Mouse (Mus musculus) ES-E14 (cell line): ENCODE measurements around the gene Trim8. TPM values are rescaled to one million over a fixed set of nuclear protein-coding genes. Genes with fewer than 3 reads are reported as not detected.

Experiments
- DNase-seq: peaks from one replicate; pipeline ENCODE4 v3.0.0-alpha.2; 2013; ENCODE audit warnings: low read depth, low spot score
- H3K27ac ChIP-seq: 2 replicates; pipeline ENCODE4 v1.5.1; 2012; ENCODE audit warnings: low read depth, mild to moderate bottlenecking, low read length, moderate library complexity, mixed read lengths; ENCODE audit not compliant: poor library complexity, insufficient read depth, severe bottlenecking
- H3K36me3 ChIP-seq: 2 replicates; pipeline ENCODE4 v1.6.1; 2012; ENCODE audit warnings: mild to moderate bottlenecking, low read length, moderate library complexity, mixed read lengths; ENCODE audit not compliant: control insufficient read depth, poor library complexity, insufficient read depth, severe bottlenecking
- H3K4me1 ChIP-seq, 2 experiments: fragments of 150-350 bp in 1 of 2; sonication (generic) in 1 of 2; 2 replicates each; pipeline ENCODE4 v1.6.1; 2012; ENCODE audit warnings: low read length in 2 of 2, mild to moderate bottlenecking in 1 of 2, mixed read lengths in 1 of 2; ENCODE audit not compliant: control insufficient read depth in 2 of 2, insufficient read depth in 2 of 2, poor library complexity in 1 of 2
- H3K4me3 ChIP-seq, 2 experiments: fragments of 150-350 bp in 1 of 2; sonication (generic) in 1 of 2; 2 replicates each; pipeline ENCODE4 v1.5.1; 2012; ENCODE audit warnings: low read length in 2 of 2, low read depth in 1 of 2, mild to moderate bottlenecking in 1 of 2, mixed read lengths in 1 of 2; ENCODE audit not compliant: insufficient read depth in 1 of 2, poor library complexity in 1 of 2, severe bottlenecking in 1 of 2
- H3K9ac ChIP-seq: 2 replicates; pipeline ENCODE4 v1.6.1; 2012; ENCODE audit warnings: low read depth, mild to moderate bottlenecking, low read length, mixed read lengths; ENCODE audit not compliant: poor library complexity, insufficient read depth, severe bottlenecking
- H3K9me3 ChIP-seq: fragments of 150-350 bp; sonication (generic); 2 replicates; pipeline ENCODE4 v1.6.1; 2012; ENCODE audit warnings: low read depth, mild to moderate bottlenecking, low read length; ENCODE audit not compliant: control insufficient read depth, insufficient read depth
- CHD2 ChIP-seq: IDR thresholded peaks from 2 replicates; pipeline ENCODE4 v1.6.1; 2014; ENCODE audit warnings: mild to moderate bottlenecking, low read depth, low read length, inconsistent platforms
- HCFC1 ChIP-seq: IDR thresholded peaks from 2 replicates; pipeline ENCODE4 v1.6.1; 2012; ENCODE audit warnings: low read length, inconsistent platforms, borderline replicate concordance; ENCODE audit not compliant: insufficient read depth
- MAFK ChIP-seq: IDR thresholded peaks from 2 replicates; pipeline ENCODE4 v1.6.1; 2014; ENCODE audit warnings: mild to moderate bottlenecking, low read depth, low read length, inconsistent platforms; ENCODE audit not compliant: insufficient read depth
- ZC3H11A ChIP-seq: IDR thresholded peaks from 2 replicates; pipeline ENCODE4 v1.6.1; 2012; ENCODE audit warnings: low read depth, mild to moderate bottlenecking, inconsistent platforms, low read length, borderline replicate concordance
- ZNF384 ChIP-seq: IDR thresholded peaks from 2 replicates; pipeline ENCODE4 v1.6.1; 2012; ENCODE audit warnings: low read depth, low read length, inconsistent platforms
- in situ Hi-C, 2 experiments: fragments of 600-800 bp; cut with MboI; formaldehyde crosslinking; loops; one replicate each; pipeline ENCODE4 v1.15.1; 2025; ENCODE audit warnings: low sequenced_read_pairs in 2 of 2, inconsistent platforms in 1 of 2; ENCODE audit not compliant: unreplicated experiment in 2 of 2
- total RNA-seq: library from RNA; depleted of rRNA; stranded (reverse); fragments of 300-350 nt; gene quantifications from 2 replicates; pipeline ENCODE4 v1.2.3, GENCODE M21; 2012

Trim8 gene
- total RNA-seq, 1 experiment = 26.1 TPM

GRCm38 (mm10) chr19:46502471-46503166 is 1.1 kb downstream of the Trim8 start:
- no peak for DNase-seq
- Histone ChIP-seq H3K27ac (peak overlapping the region; percentile 98), H3K36me3 (peaks cover 20% of the 10 kb centered on the region), H3K4me1 (peaks cover 9 to 14% of the 10 kb centered on the region in 2 experiments), H3K9ac (peak overlapping the region; percentile 96), H3K4me3 (peak overlapping the region; percentile 76 to 92), H3K9me3 (no peaks in the 10 kb centered on the region)
- in situ Hi-C loops = no loop called here
- no peak for TF ChIP-seq HCFC1

DNA sequence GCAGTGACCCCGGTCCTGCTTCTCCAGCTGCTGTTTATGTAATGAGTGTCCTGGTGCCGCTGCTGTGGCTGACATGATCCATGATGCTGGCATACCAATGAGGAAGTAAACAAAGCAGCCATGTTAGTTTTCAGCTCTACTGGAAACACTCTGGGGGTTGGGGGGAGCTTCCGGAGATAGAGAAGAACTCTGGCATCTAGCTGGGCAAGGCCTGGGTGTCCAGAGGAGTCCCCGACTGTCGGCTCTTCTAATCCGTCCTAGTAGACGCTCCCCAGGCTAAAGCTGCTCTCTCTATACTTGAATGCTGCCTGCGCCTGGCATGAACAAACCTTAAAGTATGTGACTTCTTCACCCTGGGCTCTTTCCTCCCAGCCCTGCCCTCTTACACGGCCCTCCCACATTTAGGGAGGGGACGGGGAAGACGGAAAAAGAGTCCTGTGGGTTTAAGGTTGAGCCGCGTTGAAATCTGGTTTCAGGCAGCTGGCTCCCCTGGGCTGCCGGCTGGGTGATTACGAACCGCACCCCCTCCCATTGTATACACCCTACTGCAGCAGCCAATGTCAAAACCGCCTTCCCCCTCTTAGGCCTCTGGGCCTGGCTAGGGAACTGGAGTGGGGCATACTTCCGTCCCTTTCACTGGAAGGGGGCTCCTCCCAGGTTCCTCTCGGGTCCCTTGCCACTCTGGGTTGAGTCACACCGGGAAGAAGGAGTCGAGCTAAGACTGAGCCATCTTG is 2.0 kb downstream of the Trim8 start:
- Histone ChIP-seq H3K9me3 (no peaks in the 10 kb centered on the region), H3K9ac (peak overlapping the region; percentile 96), H3K27ac (peak overlapping the region; percentile 91), H3K4me1 (peaks cover 9 to 13% of the 10 kb centered on the region in 2 experiments), H3K36me3 (peaks cover 25% of the 10 kb centered on the region), H3K4me3 (peak overlapping the region; percentile 76 to 92)
- in situ Hi-C loops = no loop called here
- no peak for TF ChIP-seq HCFC1
- TF ChIP-seq ZNF384 = no peak
- no peak for TF ChIP-seq MAFK
- TF ChIP-seq ZC3H11A = no peak
- no peak for TF ChIP-seq CHD2
- DNase-seq = peak; percentile 91

DNA sequence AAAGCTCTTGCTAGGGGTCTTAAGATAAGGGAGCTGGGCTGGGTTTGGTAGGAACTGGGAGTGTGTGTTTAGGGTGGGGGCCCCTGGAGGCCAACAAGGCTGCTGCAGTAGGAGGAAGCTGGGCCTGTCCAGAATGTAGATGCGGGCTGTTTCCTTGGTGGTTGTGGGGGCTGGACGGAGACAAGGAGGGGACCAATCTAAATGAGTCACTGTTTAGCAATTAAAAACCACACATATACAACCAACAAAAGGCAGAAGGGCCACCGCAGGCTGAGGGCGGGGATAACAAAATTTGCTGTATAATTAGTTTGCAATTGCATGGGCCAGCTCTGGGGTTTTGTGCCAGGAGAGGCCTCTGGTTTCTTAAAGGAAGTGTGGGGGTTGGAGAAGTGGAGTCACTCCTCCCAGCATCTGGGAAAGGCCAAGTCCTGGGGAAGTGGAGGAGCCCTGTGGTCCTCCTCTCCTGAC is 2.6 kb downstream of the Trim8 start:
- in situ Hi-C loops = no loop called here
- Histone ChIP-seq H3K36me3 (peaks cover 29% of the 10 kb centered on the region), H3K4me1 (peaks cover 7 to 18% of the 10 kb centered on the region in 2 experiments)

GRCm38 (mm10) chr19:46504822-46505417 is 3.4 kb downstream of the Trim8 start:
- no peak for TF ChIP-seq ZC3H11A
- Histone ChIP-seq H3K9me3 (no peaks in the 10 kb centered on the region), H3K4me1 (peaks cover 6 to 20% of the 10 kb centered on the region in 2 experiments), H3K9ac (peak overlapping the region; percentile 96; the same call in 1 of the 2 replicates), H3K27ac (no peak overlapping the region; the same call in 1 of the 2 replicates), H3K4me3 (peak overlapping the region; percentile 76 to 92), H3K36me3 (peaks cover 29% of the 10 kb centered on the region)
- DNase-seq = no peak
- in situ Hi-C loops = no loop called here

More for the DNA sequence above, 2.6 kb downstream of the Trim8 start:
- DNase-seq = no peak
- no peak for TF ChIP-seq MAFK
- TF ChIP-seq ZC3H11A = no peak
- TF ChIP-seq ZNF384 = no peak
- TF ChIP-seq HCFC1 = no peak
- no peak for TF ChIP-seq CHD2
- Histone ChIP-seq H3K4me3 (peak overlapping the region; percentile 76 to 92), H3K9me3 (no peaks in the 10 kb centered on the region), H3K27ac (peak overlapping the region; percentile 91), H3K9ac (peak overlapping the region; percentile 96; the same call in 1 of the 2 replicates)
